Comparison of ENCODE assay signal across 23 mouse cellular contexts in the genomic region with DNA sequence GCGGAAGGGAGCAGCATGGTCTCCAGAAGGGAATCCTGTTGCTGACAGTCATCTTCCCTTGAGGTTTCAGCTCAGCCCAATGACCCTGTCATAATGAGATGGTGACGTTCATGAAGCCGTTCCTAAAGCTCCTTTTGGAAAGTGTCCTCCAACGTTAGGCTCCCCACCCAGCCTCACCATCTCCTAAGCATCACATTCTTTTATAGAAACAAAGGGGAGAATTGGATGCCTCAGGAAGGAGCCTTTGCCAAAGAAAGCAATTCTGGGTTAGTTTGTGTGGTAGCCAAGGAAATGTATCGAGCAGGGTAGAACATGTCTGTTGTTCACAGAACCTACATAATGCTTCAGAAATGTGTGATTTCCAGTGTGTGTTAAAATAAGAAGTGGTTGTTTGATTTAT.
DNase-seq lines count a peak whose midpoint lies in the region; ATAC-seq and TF ChIP-seq lines count a peak whose summit lies in the region.
"Had no signal": no experiment of that assay in that cellular context is flagged by ENCODE, and none has a peak within 500 bp of the region (broad histone marks: within the 10 kb centered on the region; RNA-seq: fewer than 3 reads in every experiment).

No protein-coding gene starts in this region.

- intact Hi-C loops in left cerebral cortex, adult 2 months (cut with DNase I) = loop anchor here (2.0 kb wide), 1 partner anchor 311 kb away; no protein-coding TSS in a partner anchor
- intact Hi-C loops in left cerebral cortex, postnatal 4 days (cut with DNase I) = no loop called here

- no peak overlapping the region for H3K4me3 ChIP-seq in left cerebral cortex, adult 2 months
- H3K4me3 ChIP-seq: embryonic facial prominence, embryonic 12.5 days; embryonic facial prominence, embryonic 15.5 days; forebrain, embryonic 12.5 days; forebrain, embryonic 15.5 days; heart, embryonic 10.5 days; heart, embryonic 13.5 days; hindbrain, embryonic 12.5 days; hindbrain, embryonic 15.5 days had no signal

- peak; percentile 64 for ATAC-seq in frontal cortex, adult (ENCODE audit: low TSS enrichment)
- ATAC-seq: forebrain, embryonic 15.5 days had no signal

- DNase-seq in frontal cortex, postnatal 14 days (ENCODE audit: low spot score in 2 of 2) = no peak
- no peak for DNase-seq in left cerebral cortex, adult 2 months (ENCODE audit: extremely low spot score in 1 of 2, low spot score in 2 of 2)
- DNase-seq in left cerebral cortex, postnatal 4 days = no peak
- DNase-seq in brain, adult 2 months (ENCODE audit: low read depth, low spot score) = peak; percentile 70
- DNase-seq in liver = no peak
- DNase-seq in c-Kit-positive CD71-positive TER-119-positive erythroid progenitor cells, embryonic 14.5 days (ENCODE audit: low spot score) = no peak
- DNase-seq: adrenal gland, adult 2 months; adrenal gland, postnatal 14 days; B cell, adult 2 months; cerebellum, adult 18-20 months; cerebellum, adult 9-10 months; cerebellum, postnatal 14 days; gastrocnemius, postnatal 25 days; heart, adult 18-20 months had no signal

- no peak for TF ChIP-seq CTCF in left cerebral cortex, adult 2 months (IDR thresholded peaks at IDR 0.05)

- peak overlapping the region; percentile 85 for H3K27ac ChIP-seq in left cerebral cortex, adult 2 months
- H3K27ac ChIP-seq: embryonic facial prominence, embryonic 12.5 days; embryonic facial prominence, embryonic 15.5 days; forebrain, embryonic 12.5 days; forebrain, embryonic 15.5 days; heart, embryonic 13.5 days; hindbrain, embryonic 12.5 days had no signal
